Mouse (Mus musculus): ENCODE results near the gene Adtrp. TPM values are rescaled to one million over a fixed set of nuclear protein-coding genes. Genes with fewer than 3 reads are reported as not detected.
A peak's percentile ranks its signal among the peaks of the same experiment; 100 is the strongest.

The Adtrp gene
- polyA plus RNA-seq, 1 experiment from 2014 or later: 0.45 TPM

DNA sequence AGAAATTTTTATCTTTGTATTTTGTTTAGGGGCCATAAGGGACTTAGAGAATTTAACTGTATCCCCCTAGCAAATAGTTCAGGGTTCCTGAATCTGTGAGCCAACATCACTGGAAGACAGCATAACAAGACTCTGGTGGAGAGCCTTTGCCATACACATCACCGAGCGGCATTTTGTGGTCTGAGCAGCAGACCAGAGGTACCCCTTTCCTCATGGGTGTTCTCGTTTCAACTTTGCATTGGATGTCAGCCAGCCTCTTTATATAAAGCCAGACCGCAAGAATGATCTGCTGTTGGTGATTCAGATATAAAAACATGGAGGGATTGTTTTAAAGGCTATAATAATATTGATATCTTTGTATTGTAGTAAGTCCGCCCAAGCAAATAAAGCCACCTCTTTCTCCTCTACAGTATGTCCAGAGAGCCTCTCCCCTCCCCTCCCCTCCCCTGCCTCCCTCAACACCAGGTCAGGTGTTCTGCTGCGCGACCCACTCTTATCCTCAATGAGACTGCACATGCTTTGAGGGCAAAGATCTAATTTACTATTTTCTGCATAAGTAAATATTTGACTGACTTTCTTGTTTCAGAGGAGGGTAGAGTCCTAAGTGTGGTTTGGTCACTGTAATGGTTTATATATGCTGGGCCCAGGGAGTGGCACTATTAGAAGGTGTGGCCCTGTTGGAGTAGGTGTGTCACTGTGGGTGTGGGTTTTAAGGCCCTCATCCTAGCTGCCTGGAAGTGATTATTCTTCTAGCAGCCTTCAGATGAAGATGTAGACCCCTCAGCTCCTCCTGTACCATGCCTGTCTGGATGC lies 62.4 kb downstream of the Adtrp start:
- no peak for ATAC-seq (replicated peaks; ENCODE audit: insufficient number of reproducible peaks, low FRiP score, low TSS enrichment, low read depth)
- no peak overlapping the region for H3K4me3 ChIP-seq (ENCODE audit: low read depth, low read length)
- 96% methylated on average over 7 of the region's 7 CpGs for WGBS
- H3K9me3 ChIP-seq (replicated peaks; ENCODE audit: control insufficient read depth, low read length): no peaks in the 10 kb centered on the region
- no peak for DNase-seq (ENCODE audit: low spot score)
- H3K27ac ChIP-seq (replicated peaks; ENCODE audit: low read depth, low read length): no peak overlapping the region
- H3K4me2 ChIP-seq (ENCODE audit: low read depth, low read length): no peak overlapping the region
- H3K36me3 ChIP-seq (replicated peaks; ENCODE audit: control insufficient read depth, insufficient read depth, low read depth, low read length): no peaks in the 10 kb centered on the region
- no peaks in the 10 kb centered on the region for H3K4me1 ChIP-seq (ENCODE audit: control insufficient read depth, insufficient read depth, low read length)
- no peak overlapping the region for H3K9ac ChIP-seq (replicated peaks; ENCODE audit: low read length)
- no peaks in the 10 kb centered on the region for H3K27me3 ChIP-seq (ENCODE audit: control insufficient read depth, insufficient read depth, low read length)

DNA sequence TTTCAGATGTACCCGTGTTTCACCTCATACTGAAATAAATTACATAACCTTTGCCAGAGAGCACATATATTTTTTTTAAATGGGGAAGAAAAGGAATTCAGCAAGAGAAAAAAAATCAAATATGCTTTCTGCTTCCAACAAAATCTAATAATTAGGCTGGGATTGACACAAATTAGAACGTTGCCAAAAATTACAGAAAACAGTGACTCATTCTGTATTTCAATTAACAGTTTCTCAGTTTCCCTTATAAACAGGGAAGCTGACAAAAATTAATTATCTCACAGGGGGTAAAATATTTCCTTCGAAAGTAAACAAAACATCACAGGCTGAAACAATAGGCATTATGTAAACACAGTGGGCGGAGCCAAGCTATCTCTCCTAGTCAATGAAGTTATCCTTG lies 67.2 kb downstream of the Adtrp start:
- Histone ChIP-seq H3K27me3 (ENCODE audit: control insufficient read depth, insufficient read depth, low read length) (no peaks in the 10 kb centered on the region), H3K4me2 (ENCODE audit: low read depth, low read length) (no peak overlapping the region), H3K9me3 (replicated peaks; ENCODE audit: control insufficient read depth, low read length) (no peaks in the 10 kb centered on the region), H3K4me1 (ENCODE audit: control insufficient read depth, insufficient read depth, low read length) (no peaks in the 10 kb centered on the region), H3K36me3 (replicated peaks; ENCODE audit: control insufficient read depth, insufficient read depth, low read depth, low read length) (no peaks in the 10 kb centered on the region), H3K4me3 (ENCODE audit: low read depth, low read length) (no peak overlapping the region), H3K27ac (replicated peaks; ENCODE audit: low read depth, low read length) (no peak overlapping the region), H3K9ac (replicated peaks; ENCODE audit: low read length) (no peak overlapping the region)
- ATAC-seq (replicated peaks; ENCODE audit: insufficient number of reproducible peaks, low FRiP score, low TSS enrichment, low read depth) (no peak), DNase-seq (ENCODE audit: low spot score) (no peak)
- WGBS: 88% methylated on average over 4 of the region's 4 CpGs

DNA sequence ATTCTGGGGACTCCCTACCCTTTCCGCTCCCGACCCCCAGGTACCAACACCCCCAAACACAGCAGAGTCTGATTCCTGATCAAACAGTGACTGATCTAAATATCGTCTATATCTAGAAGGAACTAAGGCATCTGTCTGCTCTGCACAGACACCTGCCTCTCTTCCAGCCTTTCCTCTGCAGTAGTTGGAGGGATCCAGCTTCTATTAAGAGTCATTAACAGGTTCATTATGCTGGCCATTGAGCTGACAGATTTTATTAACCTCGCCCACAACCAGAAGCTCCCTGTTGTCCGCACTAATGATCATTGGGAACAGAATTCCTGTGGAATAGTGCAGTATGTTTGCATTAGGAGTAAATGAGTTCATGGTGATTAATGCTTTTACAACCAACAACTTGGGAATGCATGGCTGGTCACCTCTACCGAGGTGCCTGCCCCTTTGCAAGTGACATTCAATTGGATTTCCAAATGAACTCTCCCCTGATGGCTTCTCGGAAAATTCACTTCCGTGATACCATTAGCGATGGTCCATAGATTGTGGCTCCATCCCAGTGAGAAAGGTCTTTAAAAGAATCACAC lies 67.8 kb downstream of the Adtrp start:
- 85% methylated on average over 9 of the region's 9 CpGs for WGBS
- no peaks in the 10 kb centered on the region for H3K36me3 ChIP-seq (replicated peaks; ENCODE audit: control insufficient read depth, insufficient read depth, low read depth, low read length)

DNA sequence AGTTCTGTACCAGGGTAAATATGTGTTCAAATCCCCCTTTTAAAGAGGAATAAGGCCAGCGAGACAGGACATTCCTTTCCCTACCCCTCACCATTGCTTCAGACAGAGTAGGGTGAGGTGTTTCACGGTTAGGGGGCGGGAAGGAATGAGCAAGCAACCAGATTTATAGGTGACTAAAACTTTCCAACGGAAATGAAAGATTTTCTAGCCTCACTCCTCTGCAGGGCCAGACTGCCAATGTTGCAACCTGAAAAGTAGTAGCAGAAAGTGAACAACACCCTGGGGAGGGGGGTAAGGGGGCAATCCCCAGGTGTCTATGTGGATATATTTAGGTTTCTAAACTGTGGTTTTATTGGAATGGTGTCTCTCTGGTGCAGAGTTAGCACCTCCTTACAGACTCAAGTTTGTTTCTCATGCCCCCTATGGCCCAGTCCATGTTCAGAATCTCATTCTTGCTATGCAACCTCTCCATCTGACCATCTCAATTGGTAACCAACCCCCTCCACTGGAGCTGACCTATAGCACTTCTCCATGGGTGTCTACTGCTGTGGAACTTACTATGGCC lies 73.6 kb downstream of the Adtrp start:
- no peaks in the 10 kb centered on the region for H3K9me3 ChIP-seq (replicated peaks; ENCODE audit: control insufficient read depth, low read length)
- 89% methylated on average over 4 of the region's 4 CpGs for WGBS
- no peaks in the 10 kb centered on the region for H3K4me1 ChIP-seq (ENCODE audit: control insufficient read depth, insufficient read depth, low read length)
- no peaks in the 10 kb centered on the region for H3K27me3 ChIP-seq (ENCODE audit: control insufficient read depth, insufficient read depth, low read length)
- H3K4me3 ChIP-seq (ENCODE audit: low read depth, low read length): no peak overlapping the region
- DNase-seq (ENCODE audit: low spot score): no peak
- H3K27ac ChIP-seq (replicated peaks; ENCODE audit: low read depth, low read length): no peak overlapping the region
- no peak overlapping the region for H3K4me2 ChIP-seq (ENCODE audit: low read depth, low read length)
- ATAC-seq (replicated peaks; ENCODE audit: insufficient number of reproducible peaks, low FRiP score, low TSS enrichment, low read depth): no peak
- H3K9ac ChIP-seq (replicated peaks; ENCODE audit: low read length): no peak overlapping the region
- no peaks in the 10 kb centered on the region for H3K36me3 ChIP-seq (replicated peaks; ENCODE audit: control insufficient read depth, insufficient read depth, low read depth, low read length)

More for the DNA sequence above, 67.8 kb downstream of the Adtrp start:
- H3K9ac ChIP-seq (replicated peaks; ENCODE audit: low read length): no peak overlapping the region
- H3K27me3 ChIP-seq (ENCODE audit: control insufficient read depth, insufficient read depth, low read length): no peaks in the 10 kb centered on the region
- H3K4me3 ChIP-seq (ENCODE audit: low read depth, low read length): no peak overlapping the region
- H3K9me3 ChIP-seq (replicated peaks; ENCODE audit: control insufficient read depth, low read length): no peaks in the 10 kb centered on the region
- ATAC-seq (replicated peaks; ENCODE audit: insufficient number of reproducible peaks, low FRiP score, low TSS enrichment, low read depth) (no peak), DNase-seq (ENCODE audit: low spot score) (no peak)
- H3K4me1 ChIP-seq (ENCODE audit: control insufficient read depth, insufficient read depth, low read length): no peaks in the 10 kb centered on the region
- H3K4me2 ChIP-seq (ENCODE audit: low read depth, low read length): no peak overlapping the region
- H3K27ac ChIP-seq (replicated peaks; ENCODE audit: low read depth, low read length): no peak overlapping the region

DNA sequence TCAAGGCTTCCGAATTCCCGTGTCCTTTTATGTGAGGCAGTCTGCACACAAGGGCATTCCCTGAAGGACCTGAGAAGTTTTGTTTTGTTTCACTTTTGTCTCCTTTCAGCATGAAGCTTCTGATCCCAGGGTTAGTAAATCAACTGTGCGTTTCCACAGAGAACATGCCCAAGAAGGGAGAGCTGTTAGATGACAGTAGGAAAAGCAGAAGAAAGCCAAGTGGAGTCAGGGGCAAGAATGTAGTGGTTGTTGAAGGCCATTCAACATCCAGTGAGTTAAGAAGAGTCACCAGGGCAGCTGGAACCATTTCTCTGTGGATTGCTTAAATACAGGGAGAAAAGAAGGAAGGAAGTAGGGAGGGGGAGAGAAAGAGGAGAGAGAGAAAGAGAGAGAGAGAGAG lies 76.4 kb downstream of the Adtrp start:
- no peaks in the 10 kb centered on the region for H3K27me3 ChIP-seq (ENCODE audit: control insufficient read depth, insufficient read depth, low read length)
- H3K4me1 ChIP-seq (ENCODE audit: control insufficient read depth, insufficient read depth, low read length): no peaks in the 10 kb centered on the region
- no peaks in the 10 kb centered on the region for H3K36me3 ChIP-seq (replicated peaks; ENCODE audit: control insufficient read depth, insufficient read depth, low read depth, low read length)
- WGBS: 38% methylated on average over 3 of the region's 3 CpGs
- ATAC-seq (replicated peaks; ENCODE audit: insufficient number of reproducible peaks, low FRiP score, low TSS enrichment, low read depth): no peak
- peak; percentile 66 for DNase-seq (ENCODE audit: low spot score)
- H3K4me3 ChIP-seq (ENCODE audit: low read depth, low read length): no peak overlapping the region
- H3K27ac ChIP-seq (replicated peaks; ENCODE audit: low read depth, low read length): no peak overlapping the region
- H3K9ac ChIP-seq (replicated peaks; ENCODE audit: low read length): no peak overlapping the region
- no peaks in the 10 kb centered on the region for H3K9me3 ChIP-seq (replicated peaks; ENCODE audit: control insufficient read depth, low read length)
- H3K4me2 ChIP-seq (ENCODE audit: low read depth, low read length): no peak overlapping the region

DNA sequence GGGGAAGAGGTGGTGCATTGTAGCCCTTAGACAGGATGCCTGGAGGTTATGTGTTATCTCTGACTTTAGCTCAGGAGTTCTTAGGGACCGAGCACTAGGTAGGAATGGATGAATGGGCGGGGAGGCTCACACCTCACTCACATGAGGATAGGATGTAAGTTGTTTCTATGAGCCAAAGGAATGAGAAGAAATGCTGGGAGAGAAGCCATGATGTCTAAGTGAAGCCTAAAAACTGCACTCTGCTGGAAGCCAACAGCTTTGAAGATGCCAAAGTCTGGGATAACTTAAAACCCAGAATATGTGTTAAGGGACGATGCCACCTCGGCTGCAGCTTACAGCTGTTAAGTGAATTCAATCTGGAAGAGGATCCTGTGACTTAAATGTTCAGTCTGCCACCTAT lies 79.5 kb downstream of the Adtrp start:
- no peak overlapping the region for H3K9ac ChIP-seq (replicated peaks; ENCODE audit: low read length)
- no peaks in the 10 kb centered on the region for H3K4me1 ChIP-seq (ENCODE audit: control insufficient read depth, insufficient read depth, low read length)
- no peak overlapping the region for H3K4me2 ChIP-seq (ENCODE audit: low read depth, low read length)
- H3K9me3 ChIP-seq (replicated peaks; ENCODE audit: control insufficient read depth, low read length): no peaks in the 10 kb centered on the region
- no peak for ATAC-seq (replicated peaks; ENCODE audit: insufficient number of reproducible peaks, low FRiP score, low TSS enrichment, low read depth)
- no peak overlapping the region for H3K27ac ChIP-seq (replicated peaks; ENCODE audit: low read depth, low read length)
- DNase-seq (ENCODE audit: low spot score): no peak
- no peaks in the 10 kb centered on the region for H3K36me3 ChIP-seq (replicated peaks; ENCODE audit: control insufficient read depth, insufficient read depth, low read depth, low read length)
- H3K27me3 ChIP-seq (ENCODE audit: control insufficient read depth, insufficient read depth, low read length): no peaks in the 10 kb centered on the region
- 86% methylated on average over 4 of the region's 4 CpGs for WGBS
- no peak overlapping the region for H3K4me3 ChIP-seq (ENCODE audit: low read depth, low read length)

DNA sequence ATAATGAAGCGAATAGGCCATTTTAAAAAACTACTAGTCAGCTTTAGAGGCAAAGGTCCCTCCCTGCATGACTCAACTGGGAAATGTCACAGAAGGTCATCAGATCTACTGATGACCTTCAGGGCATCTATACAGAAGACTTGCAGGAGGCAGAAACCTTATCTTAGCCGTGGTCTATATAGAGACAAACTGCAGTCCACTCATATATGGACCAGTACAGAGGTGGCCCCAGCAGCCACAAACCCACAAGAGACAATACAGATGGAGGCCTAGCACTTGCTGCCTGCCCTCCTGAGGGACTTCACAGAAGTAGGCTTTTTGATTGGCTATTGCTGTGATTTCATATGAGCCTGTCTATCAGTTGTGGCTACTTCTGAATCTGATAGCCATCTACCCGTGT lies 85.5 kb downstream of the Adtrp start:
- Histone ChIP-seq H3K4me1 (ENCODE audit: control insufficient read depth, insufficient read depth, low read length) (no peaks in the 10 kb centered on the region), H3K36me3 (replicated peaks; ENCODE audit: control insufficient read depth, insufficient read depth, low read depth, low read length) (no peaks in the 10 kb centered on the region), H3K9ac (replicated peaks; ENCODE audit: low read length) (no peak overlapping the region), H3K9me3 (replicated peaks; ENCODE audit: control insufficient read depth, low read length) (no peaks in the 10 kb centered on the region), H3K4me3 (ENCODE audit: low read depth, low read length) (no peak overlapping the region), H3K27me3 (ENCODE audit: control insufficient read depth, insufficient read depth, low read length) (no peaks in the 10 kb centered on the region), H3K4me2 (ENCODE audit: low read depth, low read length) (no peak overlapping the region), H3K27ac (replicated peaks; ENCODE audit: low read depth, low read length) (no peak overlapping the region)
- DNase-seq (ENCODE audit: low spot score): no peak
- no peak for ATAC-seq (replicated peaks; ENCODE audit: insufficient number of reproducible peaks, low FRiP score, low TSS enrichment, low read depth)
- 74% methylated on average over 3 of the region's 3 CpGs for WGBS

DNA sequence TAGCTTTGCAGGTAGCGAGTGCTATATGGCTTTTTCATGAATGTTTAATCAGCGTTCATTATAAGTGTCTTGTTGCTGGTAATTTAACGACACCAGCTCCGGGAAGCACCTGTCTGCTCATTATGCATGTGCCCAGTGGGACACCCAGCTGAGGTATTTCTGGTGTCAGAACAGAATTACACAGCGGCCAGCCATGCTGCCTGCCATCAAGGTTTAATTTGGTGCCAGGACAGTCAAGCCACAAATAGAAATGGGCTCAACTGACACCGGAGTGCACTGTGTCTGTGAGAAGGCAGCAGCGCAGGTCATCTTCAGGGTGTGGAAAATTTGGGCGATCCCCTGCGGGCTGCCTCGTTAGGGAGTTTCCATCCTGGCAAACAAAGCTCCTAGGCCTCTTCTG lies 87.0 kb downstream of the Adtrp start:
- no peak for ATAC-seq (replicated peaks; ENCODE audit: insufficient number of reproducible peaks, low FRiP score, low TSS enrichment, low read depth)
- whole genome bisulfite sequencing: 44% methylated on average over 10 of the region's 10 CpGs

More for the DNA sequence above, 87.0 kb downstream of the Adtrp start:
- no peaks in the 10 kb centered on the region for H3K4me1 ChIP-seq (ENCODE audit: control insufficient read depth, insufficient read depth, low read length)
- no peaks in the 10 kb centered on the region for H3K9me3 ChIP-seq (replicated peaks; ENCODE audit: control insufficient read depth, low read length)
- DNase-seq (ENCODE audit: low spot score): no peak
- H3K27ac ChIP-seq (replicated peaks; ENCODE audit: low read depth, low read length): no peak overlapping the region
- H3K27me3 ChIP-seq (ENCODE audit: control insufficient read depth, insufficient read depth, low read length): no peaks in the 10 kb centered on the region
- H3K4me2 ChIP-seq (ENCODE audit: low read depth, low read length): no peak overlapping the region
- no peaks in the 10 kb centered on the region for H3K36me3 ChIP-seq (replicated peaks; ENCODE audit: control insufficient read depth, insufficient read depth, low read depth, low read length)
- no peak overlapping the region for H3K9ac ChIP-seq (replicated peaks; ENCODE audit: low read length)
- no peak overlapping the region for H3K4me3 ChIP-seq (ENCODE audit: low read depth, low read length)
